Mouse (Mus musculus) liver, adult (tissue): Measurements from ENCODE around the gene Rbm39.

Experiments used
- GATA4 ChIP-seq: IDR thresholded peaks from 2 replicates; pipeline ENCODE4 v1.6.1; 2014; ENCODE audit warnings: mild to moderate bottlenecking, low read length; ENCODE audit not compliant: insufficient replicate concordance

The Rbm39 gene

GRCm38 (mm10) chr2:156180094-156180821 lies at the start of gene Rbm39:
Gene Rbm39, minus strand, starts transcription at chr2:156180238.
- peak; percentile 87; the same call in 1 of the 2 replicates for TF ChIP-seq GATA4

- TF ChIP-seq GATA4: no peak
Measured at GRCm38 (mm10) chr2:156229171-156229570, 49.1 kb upstream of the Rbm39 start.

- no peak for TF ChIP-seq GATA4
Measured at GRCm38 (mm10) chr2:156227689-156228088, 47.7 kb upstream of the Rbm39 start.

- no peak for TF ChIP-seq GATA4
Measured at GRCm38 (mm10) chr2:156224043-156224442, 44.0 kb upstream of the Rbm39 start.

- TF ChIP-seq GATA4: no peak
Measured at GRCm38 (mm10) chr2:156222100-156222499, 42.1 kb upstream of the Rbm39 start.

- no peak for TF ChIP-seq GATA4
Measured at GRCm38 (mm10) chr2:156217786-156218185, 37.7 kb upstream of the Rbm39 start.

- TF ChIP-seq GATA4: no peak
Measured at GRCm38 (mm10) chr2:156203917-156204316, 23.9 kb upstream of the Rbm39 start.

- no peak; the same call in 1 of the 2 replicates for TF ChIP-seq GATA4
Measured at GRCm38 (mm10) chr2:156202848-156203437, 22.9 kb upstream of the Rbm39 start.

- TF ChIP-seq GATA4: no peak
Measured at GRCm38 (mm10) chr2:156201486-156201885, 21.4 kb upstream of the Rbm39 start.

- no peak for TF ChIP-seq GATA4
Measured at GRCm38 (mm10) chr2:156199944-156200343, 19.9 kb upstream of the Rbm39 start.

- no peak; the same call in 1 of the 2 replicates for TF ChIP-seq GATA4
Measured at GRCm38 (mm10) chr2:156197129-156197911, 17.3 kb upstream of the Rbm39 start.

- TF ChIP-seq GATA4: peak; percentile 27; the same call in 1 of the 2 replicates
Measured at GRCm38 (mm10) chr2:156196302-156197128, 16.5 kb upstream of the Rbm39 start, which contains the start of gene Phf20. Gene Phf20, plus strand, starts transcription at chr2:156196466.

GRCm38 (mm10) chr2:156194571-156194970 lies 14.5 kb upstream of the Rbm39 start:
- peak; percentile 87 for TF ChIP-seq GATA4

- no peak for TF ChIP-seq GATA4
Measured at GRCm38 (mm10) chr2:156193066-156193862, 13.2 kb upstream of the Rbm39 start.
